Mouse (Mus musculus) testis, postnatal 14 days (tissue): ENCODE measurements around the gene Emp3.
A peak's percentile ranks its signal among the peaks of the same experiment; 100 is the strongest.
"Not testable (repeated sequence)": the region's sequence is repeated elsewhere in the genome, so short reads cannot be mapped to it uniquely, and the experiment has no call there.

ENCODE experiments used
- DNase-seq: peaks from one replicate; pipeline ENCODE4 v3.0.0; 2021; ENCODE audit warnings: low spot score

Gene Emp3

DNA sequence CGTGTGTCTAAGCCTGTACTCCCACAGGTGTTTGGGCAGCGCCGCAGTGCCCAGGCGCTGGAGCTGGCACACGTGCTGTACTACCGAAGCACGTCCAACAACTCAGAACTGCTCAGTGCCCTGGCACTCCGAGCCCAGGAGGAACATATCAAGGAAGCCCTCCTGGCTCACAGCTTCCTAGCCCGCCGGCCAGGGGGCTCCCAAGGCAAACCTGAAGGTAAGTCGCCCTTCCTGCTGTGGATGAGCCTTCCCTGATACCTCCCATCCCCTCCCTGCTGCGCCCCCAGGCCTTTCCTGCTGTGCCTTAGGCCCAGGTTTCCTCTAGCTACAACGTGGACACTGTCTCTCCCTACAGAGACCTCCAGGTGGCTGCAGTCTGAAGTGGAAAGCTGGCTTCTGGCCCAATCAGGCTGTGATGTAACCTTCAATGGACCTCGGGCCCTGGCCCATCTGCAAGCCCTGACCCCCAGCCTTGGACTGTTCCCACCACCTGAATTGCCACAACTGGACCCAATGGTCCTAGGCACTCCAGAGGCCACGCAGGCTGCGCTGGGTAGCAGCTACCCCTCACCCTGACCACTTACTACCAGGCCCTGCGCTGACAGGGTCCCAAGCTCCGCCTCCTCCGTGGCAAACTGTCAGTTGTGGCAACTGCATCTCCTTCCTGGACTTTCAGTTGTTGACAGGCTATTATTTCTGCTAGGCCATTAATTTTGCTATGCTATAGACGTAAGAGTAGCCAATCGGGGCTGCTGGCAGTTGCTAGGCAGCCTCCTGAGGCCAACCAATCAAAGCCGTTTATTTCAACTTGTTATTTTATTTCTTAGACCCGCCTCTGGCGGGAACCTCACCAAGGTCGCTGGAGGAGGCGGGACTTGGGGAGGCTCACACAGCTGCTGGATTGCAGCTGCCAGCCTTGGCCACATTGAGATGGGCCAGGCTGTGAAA is 4.9 kb downstream of the Emp3 start:
- DNase-seq: peak; percentile 83

DNA sequence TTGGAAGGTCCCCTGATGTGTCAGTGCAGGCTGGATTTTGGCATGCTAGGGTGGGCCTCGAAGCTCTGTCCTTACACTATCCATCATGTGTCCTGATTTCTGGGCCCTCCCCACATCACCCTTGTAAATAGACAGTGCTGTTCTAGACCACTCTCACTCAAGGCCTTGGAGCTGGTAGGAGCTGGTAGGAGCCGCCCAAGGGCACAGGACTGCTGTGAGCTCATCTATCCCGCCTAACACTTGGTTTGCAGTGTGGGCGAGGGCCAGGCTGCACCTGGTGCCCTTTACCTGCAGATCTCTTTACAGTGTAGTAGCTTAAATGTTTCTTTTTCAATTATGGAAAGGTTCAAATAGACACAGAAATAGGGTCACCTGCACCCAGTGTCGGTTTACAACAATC is 6.2 kb downstream of the Emp3 start:
- no peak for DNase-seq

DNA sequence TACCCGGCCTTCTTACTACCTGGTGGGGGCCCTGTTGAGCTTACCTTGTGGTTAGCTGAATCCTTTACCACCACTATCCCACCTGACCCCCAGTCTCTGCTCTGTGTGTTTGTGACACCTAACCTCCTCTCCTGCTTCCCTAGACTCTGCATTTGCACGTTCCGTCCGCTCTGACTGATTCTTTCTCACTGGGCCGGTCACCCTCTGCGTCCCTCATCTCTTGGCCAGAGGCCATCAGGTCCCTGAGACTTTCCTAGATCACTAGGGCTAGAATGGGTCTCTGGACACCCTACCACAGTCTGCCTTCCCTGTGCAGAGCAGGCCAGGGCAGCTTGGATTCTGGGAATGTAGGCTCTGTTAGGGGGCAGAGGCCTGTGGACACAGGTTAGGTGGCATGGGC is 7.1 kb downstream of the Emp3 start:
- no peak for DNase-seq

DNA sequence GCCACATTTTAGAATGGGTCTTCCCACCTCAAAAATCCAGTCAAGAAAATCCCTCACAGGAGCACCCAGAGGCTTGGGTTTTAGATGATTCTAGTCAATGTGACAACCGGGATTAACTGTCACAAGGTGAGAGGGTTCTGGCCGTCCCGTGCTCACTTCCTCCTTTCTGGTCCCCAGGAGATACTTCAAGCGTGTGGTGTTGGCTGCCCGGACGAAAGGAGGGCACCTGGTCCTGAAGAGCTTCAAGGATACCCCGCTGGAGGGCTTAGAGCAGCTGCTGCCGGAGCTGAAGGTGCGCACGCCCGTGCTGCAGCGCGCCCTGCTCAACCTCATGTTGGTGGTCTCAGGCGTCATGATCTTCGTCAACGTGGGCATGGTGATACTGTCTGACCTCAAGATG is 12.1 kb downstream of the Emp3 start:
- DNase-seq: no peak

DNA sequence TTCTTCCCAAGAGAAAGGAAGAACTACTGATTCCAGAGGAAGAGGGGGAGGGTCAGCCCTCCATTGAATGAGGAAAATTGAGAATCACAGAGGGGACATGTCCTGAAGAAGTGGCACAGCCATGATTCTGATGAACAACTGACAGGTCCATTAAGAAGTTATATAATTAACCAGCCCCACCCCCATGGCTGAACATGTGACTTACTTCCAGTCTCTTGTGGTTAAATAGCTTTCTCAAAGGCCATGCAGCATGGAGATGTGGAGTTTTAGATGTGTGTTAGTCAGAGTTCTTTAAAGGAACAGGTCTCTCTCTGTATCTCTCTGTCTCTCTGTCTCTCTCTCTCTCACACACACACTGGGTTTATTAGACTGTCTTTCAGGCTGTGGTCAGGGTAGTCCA is 12.8 kb downstream of the Emp3 start:
- no peak for DNase-seq

DNA sequence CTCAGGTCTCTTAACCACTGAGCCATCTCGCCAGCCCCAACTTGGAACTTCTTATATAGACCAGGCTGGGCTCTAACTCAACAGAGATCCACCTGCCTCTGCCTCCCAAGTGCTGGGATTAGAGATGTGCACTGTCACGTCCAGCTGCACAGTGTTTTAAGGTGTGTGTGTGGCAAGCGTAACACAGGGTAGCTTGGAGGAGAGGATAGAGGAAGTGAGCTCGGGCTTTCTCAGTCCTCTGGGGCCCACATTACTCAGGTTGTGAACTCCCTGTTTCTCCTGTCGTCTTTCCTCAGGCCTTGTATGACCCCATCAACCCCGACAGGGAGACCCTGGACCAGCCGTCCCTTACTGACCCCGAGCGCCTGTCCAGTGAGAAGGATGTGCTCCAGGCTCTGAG is 14.6 kb downstream of the Emp3 start:
- no peak for DNase-seq

DNA sequence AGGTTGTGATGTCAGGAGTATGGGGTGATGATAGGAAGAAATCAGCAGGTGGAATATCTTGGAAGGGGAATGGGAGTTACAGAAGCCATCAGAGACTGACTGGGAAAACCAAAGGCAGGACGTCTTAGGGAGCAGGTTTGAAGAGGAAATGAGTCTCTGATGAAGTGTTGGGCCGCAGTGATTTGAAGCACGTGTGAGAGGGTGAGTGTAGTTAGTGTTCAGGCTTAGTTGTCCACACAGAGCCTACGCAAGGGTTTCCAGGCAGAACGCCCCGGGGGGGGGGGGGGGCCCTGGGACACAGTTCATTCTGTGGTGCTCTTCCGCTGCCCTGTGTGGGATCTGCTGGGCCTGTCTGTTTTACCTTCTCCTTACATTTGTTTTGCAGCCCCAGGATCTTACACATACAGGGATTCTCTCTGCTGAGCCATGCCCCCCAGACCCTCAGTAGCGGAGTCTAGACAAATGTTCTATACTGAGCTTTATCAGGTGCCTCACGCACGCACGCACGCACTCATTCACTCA is 18.7 kb downstream of the Emp3 start:
- no peak for DNase-seq

DNA sequence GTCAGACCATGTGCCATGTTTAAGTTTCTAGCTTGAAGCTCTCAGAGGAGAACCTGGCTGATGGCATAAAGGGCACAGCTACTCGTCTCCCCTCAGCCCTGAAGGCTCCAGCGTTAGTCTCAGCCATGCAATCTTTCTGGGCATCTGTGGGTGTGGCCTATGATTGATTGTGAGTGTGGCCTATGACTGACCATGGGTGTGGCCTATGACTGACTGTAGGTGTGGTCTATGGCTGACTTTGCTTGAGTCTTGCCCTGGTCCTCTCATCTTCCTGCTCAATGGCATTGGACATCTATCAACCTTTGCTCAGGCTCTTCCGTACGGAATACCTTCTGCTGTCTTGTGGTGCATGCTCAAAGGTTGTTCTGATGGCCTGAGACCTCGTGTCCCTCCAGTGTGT is 19.6 kb downstream of the Emp3 start:
- no peak for DNase-seq

DNA sequence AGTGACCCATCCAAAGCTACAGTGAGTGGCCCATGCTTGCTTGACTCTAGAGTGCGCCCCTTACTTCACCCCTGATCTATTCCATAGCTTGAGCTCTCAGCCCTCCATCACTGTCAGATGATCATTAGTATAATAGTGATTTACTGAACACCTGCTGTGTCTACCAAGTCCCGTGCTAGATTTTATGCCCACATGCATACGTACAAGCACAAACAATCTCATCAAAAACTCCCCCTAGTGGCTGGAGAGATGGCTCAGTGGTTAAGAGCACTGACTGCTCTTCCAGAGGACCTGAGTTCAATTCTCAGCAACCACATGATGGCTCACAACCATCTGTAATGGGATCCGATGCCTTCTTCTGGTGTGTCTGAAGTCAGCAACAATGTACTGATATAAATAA is 23.1 kb downstream of the Emp3 start:
- not testable (repeated sequence) for DNase-seq

DNA sequence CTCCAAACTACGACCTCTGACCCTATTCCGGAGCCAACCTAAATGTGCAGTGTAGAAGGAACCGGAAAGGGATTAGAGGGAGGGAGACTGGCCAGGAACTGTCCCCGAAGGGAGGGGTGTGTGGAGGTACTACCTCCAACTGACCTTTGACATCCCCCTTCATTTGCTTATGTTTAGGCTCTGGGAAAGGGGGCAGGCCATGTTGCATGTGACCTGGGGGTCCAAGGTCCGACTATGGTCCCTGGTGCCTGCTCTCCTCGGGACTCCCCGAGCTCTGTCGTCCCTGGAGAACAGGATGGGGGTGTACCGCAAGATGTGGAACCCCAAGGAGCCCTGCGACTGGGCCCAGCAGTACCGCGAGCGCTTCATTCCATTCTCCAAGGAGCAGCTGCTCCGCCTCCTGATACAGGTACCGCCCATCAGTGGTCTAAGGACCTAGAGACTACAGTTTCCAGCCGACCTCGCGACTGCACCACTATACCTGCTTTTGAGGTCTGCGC is 23.9 kb downstream of the Emp3 start:
- peak; percentile 71 for DNase-seq

DNA sequence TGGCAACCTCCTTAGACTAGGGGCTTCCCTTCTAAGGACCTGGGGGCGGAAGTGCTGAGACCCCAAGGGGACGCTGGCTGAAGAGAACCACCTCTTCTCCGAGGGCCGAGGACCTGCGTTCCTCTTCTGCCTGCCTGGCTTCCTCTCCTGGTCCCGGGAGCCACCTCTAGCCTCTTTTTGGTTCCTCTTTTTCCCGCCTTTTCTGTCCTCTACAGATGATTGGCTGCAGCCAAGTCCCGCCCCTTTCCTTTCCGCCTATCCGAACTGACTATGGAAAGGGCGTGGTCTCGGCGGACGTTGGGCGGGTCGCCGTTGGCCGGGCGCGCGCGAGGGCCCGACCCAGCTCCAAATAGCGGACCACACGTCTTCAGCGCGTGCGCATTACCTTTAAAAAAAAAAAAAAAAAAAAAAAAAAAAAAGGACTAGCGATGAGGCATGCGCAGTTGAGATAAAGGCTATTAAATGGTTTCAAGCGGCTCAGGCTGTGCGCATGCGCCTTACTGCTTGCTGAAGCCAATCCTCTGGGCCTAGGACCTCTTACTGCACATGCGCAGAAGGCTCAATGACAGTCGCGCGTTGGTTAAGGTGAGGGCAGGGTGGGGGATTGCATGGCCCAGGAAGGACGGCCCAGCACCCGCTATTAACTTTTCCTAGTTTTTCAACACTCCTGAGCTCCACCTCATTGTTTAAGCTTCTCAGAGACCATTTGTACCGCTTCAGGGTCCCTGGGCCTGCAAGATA is 24.5 kb downstream of the Emp3 start, which contains the start of the genes Syngr4 and Tmem143:
Gene Syngr4, minus strand, starts transcription at position 198 of the 741 bp plus-strand sequence.
Gene Tmem143, plus strand, starts transcription at position 425 of the 741 bp plus-strand sequence.
- peak; percentile 98 for DNase-seq

DNA sequence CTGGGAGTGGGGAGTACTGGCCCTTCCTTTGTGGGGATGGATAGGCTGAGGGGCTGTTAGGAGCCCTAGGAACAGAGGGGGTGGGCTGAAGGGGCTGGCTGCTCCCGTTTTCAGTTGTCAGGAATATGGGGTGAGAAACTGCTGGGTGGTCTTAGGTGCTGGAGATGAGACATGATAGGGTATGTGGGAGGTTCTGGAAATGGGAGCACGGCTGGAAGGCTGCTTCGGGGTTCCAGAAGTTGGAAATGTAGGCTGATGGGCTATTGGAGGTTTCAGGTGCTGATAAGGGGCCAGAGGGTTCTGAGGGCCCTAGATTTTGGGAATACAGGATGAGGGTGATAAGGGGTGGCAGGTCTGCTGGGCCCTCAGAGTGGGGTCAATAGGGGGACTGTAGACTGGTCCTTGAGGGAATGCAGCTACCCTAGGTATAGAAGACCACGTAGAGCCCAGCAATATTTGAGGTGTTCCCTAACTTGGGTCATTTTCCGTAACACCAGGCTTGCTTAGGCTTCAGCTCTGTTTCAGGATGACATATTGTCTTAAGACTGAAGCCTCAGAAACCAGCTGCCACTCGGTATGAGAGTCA is 25.2 kb downstream of the Emp3 start:
- DNase-seq: no peak

DNA sequence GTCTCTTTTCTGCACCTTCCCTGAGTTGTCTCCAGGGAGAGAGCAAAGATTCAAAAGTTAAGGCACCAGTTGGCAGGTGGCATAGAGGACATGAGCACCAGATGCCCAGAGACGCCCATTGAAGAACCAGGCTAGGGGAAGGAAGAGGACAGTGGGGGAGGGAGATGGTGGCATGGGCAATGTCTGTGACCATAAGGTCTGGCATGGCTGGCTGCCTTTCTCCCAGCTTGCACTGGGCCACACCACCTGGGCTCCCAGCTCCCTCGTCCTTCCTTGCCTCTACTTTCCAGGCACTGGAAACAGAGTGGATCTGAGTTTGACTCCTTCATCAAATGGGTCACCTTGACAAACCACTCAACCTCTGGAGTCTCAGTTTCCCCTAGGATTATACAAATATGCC is 28.6 kb downstream of the Emp3 start:
- DNase-seq: no peak

DNA sequence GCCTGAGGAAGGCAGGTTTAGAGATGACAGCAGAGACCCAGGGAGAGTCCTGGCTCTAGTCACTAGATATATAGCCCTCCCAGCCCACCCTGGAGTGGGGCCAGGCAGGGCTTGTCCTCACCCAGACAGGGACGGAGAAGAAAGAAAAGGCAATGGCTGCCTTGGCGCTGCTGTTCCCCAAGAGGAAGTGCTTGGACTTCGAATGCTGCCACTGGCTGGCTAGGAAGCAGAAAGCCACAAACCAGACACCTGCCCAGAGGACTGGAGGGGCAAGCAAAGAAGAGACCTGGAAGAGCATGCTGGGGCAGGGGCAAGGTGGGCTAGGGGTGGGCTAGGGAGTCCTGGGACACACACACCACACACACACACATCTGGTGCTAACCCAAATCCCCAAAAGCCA is 34.0 kb downstream of the Emp3 start:
- DNase-seq: no peak

DNA sequence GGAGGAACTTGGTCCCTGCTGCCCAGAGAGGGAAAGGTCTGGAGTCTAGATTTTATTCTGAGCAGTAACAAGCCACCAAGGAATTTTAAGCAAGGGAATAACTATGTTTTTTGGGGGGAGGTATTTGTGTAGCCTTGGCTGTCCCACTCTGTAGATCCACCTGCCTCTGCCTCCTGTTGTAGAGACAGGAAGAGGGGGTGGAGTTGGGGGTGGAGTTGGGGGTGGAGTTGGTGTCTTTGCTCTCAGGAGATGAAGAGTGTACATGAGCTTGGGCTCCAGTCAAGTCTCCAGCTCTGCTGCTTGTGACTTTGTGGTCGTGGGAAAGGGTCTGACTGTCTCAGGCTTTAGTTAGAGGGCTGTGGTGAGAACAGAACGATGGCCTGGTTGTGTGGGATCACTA is 40.2 kb downstream of the Emp3 start:
- DNase-seq: no peak

DNA sequence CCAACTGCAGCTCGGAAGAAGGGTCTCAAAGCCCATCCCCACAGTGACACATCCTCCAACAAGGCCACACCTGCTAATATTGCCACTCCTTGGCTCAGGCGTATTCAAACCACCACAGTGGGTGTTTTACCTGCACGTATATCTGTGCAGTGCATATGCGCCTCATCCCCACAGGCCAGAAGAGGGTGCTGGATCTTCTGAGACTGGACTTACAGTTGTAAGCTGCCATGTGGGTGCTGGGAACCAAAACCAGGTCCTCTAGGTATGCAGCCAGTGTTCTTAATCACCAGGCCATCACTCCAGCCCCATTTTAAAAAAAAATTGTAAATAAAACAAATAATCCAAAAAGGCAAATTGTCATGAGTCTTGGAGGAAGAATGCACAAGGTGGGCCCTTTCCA is 40.7 kb downstream of the Emp3 start:
- DNase-seq: no peak

DNA sequence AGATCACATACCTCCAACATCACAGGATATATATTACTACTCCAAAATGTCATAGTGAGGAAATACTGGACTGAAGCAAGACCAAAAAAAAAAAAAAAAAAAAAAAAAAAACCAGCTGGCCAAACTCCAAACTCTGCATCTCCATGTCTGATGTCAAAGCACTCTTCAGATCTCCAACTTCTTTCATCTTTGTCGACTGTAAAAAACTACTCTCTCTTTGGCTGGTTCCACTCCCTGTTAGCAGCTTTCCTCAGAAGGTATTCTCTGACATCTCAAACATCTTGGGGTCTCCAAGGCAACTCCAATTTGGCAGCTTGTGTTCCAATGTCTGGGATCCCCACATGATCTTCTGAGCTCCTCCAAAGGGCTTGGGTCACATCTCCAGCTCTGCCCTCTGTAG is 42.9 kb downstream of the Emp3 start, which contains the start of gene Grin2d:
Gene Grin2d, minus strand, starts transcription at position 101 of the 400 bp plus-strand sequence.
- not testable (repeated sequence) for DNase-seq

DNA sequence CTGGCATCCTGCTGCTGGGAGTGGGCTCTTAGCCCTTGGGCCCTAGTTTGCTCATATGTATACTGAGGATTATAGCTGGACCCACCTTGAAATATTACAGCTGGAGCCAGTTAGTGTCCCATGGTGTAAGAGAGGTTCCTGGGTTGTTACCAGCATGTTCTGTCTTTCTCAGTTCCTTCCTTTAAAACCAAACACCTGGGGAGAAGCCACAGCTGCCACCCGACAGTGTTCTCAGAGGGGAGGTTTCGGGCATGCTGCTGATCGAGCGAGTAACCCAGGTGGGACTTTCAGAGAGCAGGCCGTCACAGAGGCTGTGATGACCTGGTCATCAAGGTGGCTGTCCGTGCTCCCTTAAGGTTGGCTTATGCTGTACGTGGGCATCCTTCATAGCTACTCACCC is 44.3 kb downstream of the Emp3 start:
- no peak for DNase-seq

DNA sequence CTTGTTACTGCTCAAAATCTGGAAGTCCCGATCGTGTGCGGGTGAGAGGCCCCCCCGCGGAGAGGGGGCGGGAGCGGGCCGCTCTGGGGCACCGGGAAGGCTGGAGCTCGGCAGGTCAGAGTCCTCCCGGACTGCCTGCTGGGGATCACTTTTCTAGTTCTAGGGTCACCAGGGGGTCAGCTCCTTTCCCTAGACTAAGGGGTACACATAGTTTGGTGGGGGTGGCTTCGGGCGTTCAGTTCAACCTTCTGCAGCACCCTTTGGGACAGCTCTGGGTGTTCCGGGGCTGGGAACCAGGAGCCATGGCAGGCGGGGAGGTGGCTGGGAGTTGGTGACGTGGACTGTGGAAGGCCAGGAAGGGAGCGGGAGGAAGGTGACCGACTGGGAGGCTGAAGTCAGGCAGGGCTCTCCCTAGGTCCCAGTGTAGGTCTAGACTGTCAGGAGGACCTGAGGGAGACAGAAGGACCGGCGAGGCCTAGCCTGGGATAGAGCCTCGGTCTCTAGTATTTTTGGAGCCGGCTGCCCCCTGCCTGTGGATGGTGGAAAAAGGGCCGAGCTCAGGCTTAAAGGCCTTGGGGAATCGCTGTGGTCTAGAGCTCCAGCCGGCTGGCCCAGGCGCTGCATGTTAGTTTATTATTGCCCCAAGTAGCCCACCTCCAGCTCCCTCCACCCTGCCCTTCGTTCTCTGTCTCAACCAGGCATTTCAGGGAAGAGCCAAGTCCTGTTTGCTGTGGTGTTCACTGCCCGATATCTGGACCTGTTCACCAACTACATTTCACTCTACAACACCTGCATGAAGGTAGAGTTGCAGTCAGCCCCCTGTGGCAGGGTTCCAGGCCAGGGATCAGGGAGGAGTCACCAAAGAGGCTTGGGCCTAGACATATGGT is 47.9 kb downstream of the Emp3 start:
- DNase-seq: peak; percentile 57

DNA sequence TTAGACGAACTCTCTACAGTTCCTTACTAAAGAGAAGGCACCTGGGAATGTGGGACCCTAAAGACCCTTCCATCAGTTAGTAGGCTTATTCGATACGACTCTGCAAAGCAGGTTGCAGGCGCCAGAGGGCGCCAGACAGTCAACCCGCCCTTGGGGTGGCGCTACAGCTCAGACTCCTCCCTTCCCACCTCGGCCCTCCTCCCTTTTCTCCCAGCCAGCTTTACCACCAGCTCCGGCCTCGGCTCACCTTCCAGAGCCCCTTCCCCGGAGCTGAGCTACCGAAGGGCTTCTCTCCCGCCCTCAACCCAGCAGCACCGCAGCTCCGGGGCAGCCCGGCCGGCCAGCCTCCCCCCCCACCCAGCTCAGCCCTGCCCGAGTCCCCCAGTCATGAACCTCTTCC is 48.6 kb downstream of the Emp3 start, which contains the start of gene Kdelr1:
Gene Kdelr1, plus strand, starts transcription at position 149 of the 400 bp plus-strand sequence.
- peak; percentile 88 for DNase-seq
